Mouse (Mus musculus) forebrain, postnatal 0 days (tissue): ENCODE measurements around the gene Col8a2. TPM values are rescaled to one million over a fixed set of nuclear protein-coding genes. Genes with fewer than 3 reads are reported as not detected.

Experiments used
- ATAC-seq: fragments of 200-750 bp; cut with Nextera tagmentation; 2 replicates; pipeline ENCODE4 v1.8.0; 2017; ENCODE audit warnings: mild to moderate bottlenecking, moderate library complexity
- DNase-seq: peaks from one replicate; pipeline ENCODE4 v3.0.0-alpha.2; 2015
- H3K27ac ChIP-seq: fragments of 300-500 bp; sonication (generic); 2 replicates; pipeline ENCODE4 v1.5.1; 2014; ENCODE audit warnings: low read depth, mild to moderate bottlenecking, antibody characterized with exemption, low read length, moderate library complexity, mixed read lengths
- H3K27me3 ChIP-seq: fragments of 300-500 bp; sonication (generic); 2 replicates; pipeline ENCODE4 v1.6.1; 2014; ENCODE audit warnings: mild to moderate bottlenecking, low read length, mixed read lengths; ENCODE audit not compliant: insufficient read depth
- H3K36me3 ChIP-seq: fragments of 300-500 bp; sonication (generic); 2 replicates; pipeline ENCODE4 v1.6.1; 2014; ENCODE audit warnings: mild to moderate bottlenecking, moderate library complexity; ENCODE audit not compliant: insufficient read depth
- H3K4me1 ChIP-seq: fragments of 300-500 bp; sonication (generic); 2 replicates; pipeline ENCODE4 v1.6.1; 2014; ENCODE audit warnings: antibody characterized with exemption; ENCODE audit not compliant: insufficient read depth
- H3K4me2 ChIP-seq: fragments of 300-500 bp; sonication (generic); 2 replicates; pipeline ENCODE4 v1.6.1; 2014; ENCODE audit warnings: low read depth, mild to moderate bottlenecking, moderate library complexity
- H3K4me3 ChIP-seq: fragments of 300-500 bp; sonication (generic); 2 replicates; pipeline ENCODE4 v1.5.1; 2014; ENCODE audit warnings: low read depth, low read length, mixed read lengths
- H3K9ac ChIP-seq: fragments of 300-500 bp; sonication (generic); 2 replicates; pipeline ENCODE4 v1.6.1; 2014; ENCODE audit warnings: mild to moderate bottlenecking
- H3K9me3 ChIP-seq: fragments of 300-500 bp; sonication (generic); 2 replicates; pipeline ENCODE4 v1.6.1; 2016; ENCODE audit warnings: low read length
- CTCF ChIP-seq: sonication (generic); IDR thresholded peaks from 2 replicates; pipeline ENCODE4 v1.5.1; 2016; ENCODE audit warnings: antibody characterized with exemption, control low read depth, low read depth
- WGBS: fragments of 180-500 bp; shearing (Covaris S2); extraction: QIAGEN DNeasy Blood & Tissue Kit; methylation state at CpG from one replicate; pipeline ENCODE4 v1.1.7; 2014; 5-methylcytosine and 5-hydroxymethylcytosine counted together
- polyA plus RNA-seq: library from polyadenylated mRNA; unstranded; fragments of >200 nt; fragmentation: Nextera tagmentation; extraction: Ambion mirVana; gene quantifications from 2 replicates; pipeline ENCODE4 v1.2.1, GENCODE M21; 2015
- total RNA-seq: library from RNA; depleted of rRNA; stranded (reverse); fragments of >200 nt; gene quantifications from 2 replicates; pipeline ENCODE4 v1.2.3, GENCODE M21; 2014

The Col8a2 gene
- total and polyA plus RNA-seq, 2 experiments from 2014 or later = 3.0 to 11.6 TPM

DNA sequence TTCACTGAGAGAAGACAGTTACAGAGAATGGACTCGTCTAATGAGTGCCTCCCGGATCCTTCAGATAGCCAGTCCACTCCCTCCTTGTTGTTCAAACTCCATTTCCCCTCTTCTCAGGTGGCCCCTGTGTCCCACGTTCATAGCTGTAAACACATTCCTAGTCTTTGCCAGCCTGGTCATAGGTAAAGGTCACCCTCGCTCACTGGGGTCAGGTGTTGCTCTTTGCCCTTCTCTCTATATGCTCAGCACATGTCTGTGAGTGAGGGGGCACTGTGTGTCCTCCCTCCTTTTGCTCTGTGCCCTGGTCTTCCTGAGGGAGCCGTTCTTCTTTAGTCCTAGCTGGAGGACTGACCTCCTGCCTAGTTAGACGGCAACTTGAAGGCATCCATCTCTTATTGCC lies 33.2 kb downstream of the Col8a2 start:
- H3K27me3 ChIP-seq = no peaks in the 10 kb centered on the region
- WGBS = 88% methylated on average over 6 of the region's 6 CpGs
- TF ChIP-seq CTCF = no peak
- H3K4me1 ChIP-seq = peaks cover 8% of the 10 kb centered on the region
- ATAC-seq = no peak
- no peak for DNase-seq
- H3K4me2 ChIP-seq = 0 out of 2 replicates have a peak overlapping the region, but pooled peaks have one; percentile 89
- no peak overlapping the region for H3K9ac ChIP-seq
- peaks cover 35% of the 10 kb centered on the region for H3K36me3 ChIP-seq
- no peak overlapping the region for H3K27ac ChIP-seq
- no peaks in the 10 kb centered on the region for H3K9me3 ChIP-seq
- no peak overlapping the region for H3K4me3 ChIP-seq

DNA sequence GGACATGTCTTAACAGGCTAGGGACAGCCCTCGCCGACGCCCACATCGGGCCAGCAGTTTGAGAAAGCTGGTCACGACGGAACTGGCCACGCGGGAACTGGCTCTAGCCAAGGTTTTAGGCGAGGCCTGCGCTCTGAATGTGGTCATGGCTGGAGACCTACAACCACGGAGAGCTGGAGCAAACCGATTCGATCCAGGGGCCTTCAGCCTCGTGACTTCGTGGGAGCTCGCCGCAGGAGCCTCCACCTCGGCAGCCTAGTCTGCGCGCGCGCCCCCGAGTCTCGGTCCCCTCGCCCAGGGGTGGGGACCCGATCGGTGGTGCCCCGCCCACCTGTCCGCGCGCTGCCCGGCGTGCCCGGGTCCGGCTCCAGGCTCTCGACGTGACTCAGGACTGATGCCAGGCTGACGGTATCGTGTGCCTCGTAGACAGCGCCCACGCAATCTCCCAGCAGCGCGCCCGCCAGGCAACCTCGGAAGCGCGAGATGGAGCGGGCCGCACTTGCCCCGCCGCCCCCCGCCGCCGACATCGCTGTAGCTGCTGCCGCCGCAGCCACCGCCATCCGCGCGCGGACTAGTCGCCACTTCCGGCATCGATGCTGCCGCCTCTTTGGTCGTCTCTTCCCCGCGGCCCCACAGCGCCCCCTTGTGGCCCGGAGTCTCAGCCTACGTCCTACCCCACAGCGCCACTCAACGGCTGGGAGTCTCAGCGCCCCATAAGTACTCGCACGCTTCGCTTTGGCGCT lies 34.7 kb downstream of the Col8a2 start, which contains the start of gene Adprhl2:
Gene Adprhl2 (minus strand): TSS at position 593 of the 743 bp plus-strand sequence.
- DNase-seq (peak; percentile 99), ATAC-seq (peak; percentile 95)
- peak within 1 kb of the TSS; percentile 87 for H3K9ac ChIP-seq
- H3K27ac ChIP-seq = peak within 1 kb of the TSS; percentile 88
- H3K36me3 ChIP-seq = peaks cover 25% of the 10 kb centered on the region
- TF ChIP-seq CTCF = peak; percentile 100
- WGBS = 1% methylated on average over 79 of the region's 80 CpGs
- peak within 1 kb of the TSS; percentile 83 for H3K4me3 ChIP-seq
- no peaks in the 10 kb centered on the region for H3K9me3 ChIP-seq
- no peaks in the 10 kb centered on the region for H3K27me3 ChIP-seq
- H3K4me2 ChIP-seq = peak within 1 kb of the TSS; percentile 89
- H3K4me1 ChIP-seq = peaks cover 8% of the 10 kb centered on the region

DNA sequence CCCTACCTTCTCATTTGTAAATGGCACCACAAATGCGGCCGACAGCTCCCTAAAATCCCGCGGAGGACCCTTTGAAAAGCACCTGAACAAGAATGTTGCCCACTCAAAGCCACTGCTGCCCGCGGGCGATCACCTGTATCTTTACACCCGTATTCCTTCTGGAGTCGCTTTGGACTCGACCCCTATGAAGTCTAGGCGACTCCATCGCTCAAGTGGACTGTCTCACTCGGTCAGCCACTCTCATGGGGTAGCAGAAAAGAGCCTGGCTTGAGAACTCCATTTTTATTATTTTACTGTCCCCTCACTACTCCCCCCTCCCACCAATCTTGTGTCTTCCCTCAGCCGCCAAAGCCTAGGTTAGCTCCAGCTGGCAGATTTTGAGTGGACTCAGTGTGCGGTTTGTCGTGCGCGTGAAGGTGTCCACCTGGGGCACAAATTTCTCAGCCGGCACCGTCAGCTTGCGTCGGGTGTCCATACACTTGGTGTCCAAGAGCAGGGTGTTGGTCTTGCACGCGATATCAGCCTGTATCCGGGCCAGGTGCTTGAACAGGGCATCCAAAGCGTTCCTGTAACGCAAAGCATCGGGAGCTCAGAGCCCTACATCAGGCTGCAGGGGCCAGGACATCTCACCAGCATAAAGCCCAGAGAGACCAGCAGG lies 35.4 kb downstream of the Col8a2 start:
- peak overlapping the region; percentile 25; the same call in 1 of the 2 replicates for H3K9ac ChIP-seq
- no peaks in the 10 kb centered on the region for H3K27me3 ChIP-seq
- no peak for ATAC-seq
- H3K4me3 ChIP-seq = peak overlapping the region; percentile 83
- TF ChIP-seq CTCF = no peak
- 58% methylated on average over 28 of the region's 28 CpGs for WGBS
- peaks cover 18% of the 10 kb centered on the region for H3K36me3 ChIP-seq
- peak overlapping the region; percentile 47 for H3K4me2 ChIP-seq
- no peak overlapping the region for H3K27ac ChIP-seq
- DNase-seq = no peak
- no peaks in the 10 kb centered on the region for H3K9me3 ChIP-seq
- H3K4me1 ChIP-seq = peaks cover 8% of the 10 kb centered on the region

DNA sequence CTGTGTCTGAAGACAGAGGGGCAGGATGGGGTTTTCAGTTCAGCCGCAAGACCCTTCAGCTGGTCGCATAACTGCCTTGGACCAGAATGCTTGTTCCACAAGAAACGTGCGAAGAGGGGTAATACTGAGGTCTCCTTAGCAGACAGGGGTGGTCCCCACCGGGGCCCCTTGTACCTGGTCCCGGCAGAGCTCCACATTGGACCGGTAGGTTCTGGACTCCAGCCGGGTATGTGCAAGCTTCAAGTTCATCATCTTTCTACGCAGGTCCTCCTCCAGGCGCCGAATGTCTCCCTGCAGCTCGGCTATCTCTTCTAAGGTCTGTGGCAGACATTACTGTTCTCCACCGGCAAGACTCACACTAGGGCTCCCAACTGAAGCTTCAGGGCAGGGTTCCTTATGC lies 36.1 kb downstream of the Col8a2 start:
- H3K9ac ChIP-seq = no peak overlapping the region
- H3K4me2 ChIP-seq = no peak overlapping the region
- 96% methylated on average over 13 of the region's 13 CpGs for WGBS
- no peak overlapping the region for H3K4me3 ChIP-seq
- H3K27ac ChIP-seq = no peak overlapping the region
- DNase-seq (no peak), ATAC-seq (no peak)
- no peaks in the 10 kb centered on the region for H3K9me3 ChIP-seq
- no peak for TF ChIP-seq CTCF
- peaks cover 8% of the 10 kb centered on the region for H3K4me1 ChIP-seq
- H3K27me3 ChIP-seq = no peaks in the 10 kb centered on the region
- H3K36me3 ChIP-seq = peaks cover 11% of the 10 kb centered on the region

DNA sequence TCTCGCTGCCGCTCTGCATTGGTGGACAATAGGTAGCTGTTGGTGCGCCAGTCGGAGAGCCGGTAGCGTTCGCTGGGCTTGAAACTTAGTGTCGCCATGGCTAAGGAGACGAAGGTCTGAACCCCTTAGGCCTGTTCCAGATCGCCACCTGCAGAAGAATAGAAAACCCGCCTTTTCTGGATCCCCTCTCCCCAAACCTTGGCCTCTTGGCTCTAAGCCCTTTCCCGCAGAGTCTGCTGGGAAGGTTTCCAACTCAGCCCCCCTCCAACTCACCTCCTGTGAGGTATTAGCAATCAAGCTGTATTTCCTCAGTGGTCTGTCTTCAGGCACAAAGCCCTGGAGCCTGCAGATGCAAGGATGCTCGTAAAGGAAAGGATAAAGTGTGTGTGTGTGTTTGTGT lies 38.3 kb downstream of the Col8a2 start:
- Histone ChIP-seq H3K9ac (no peak overlapping the region; the same call in 1 of the 2 replicates), H3K27ac (peak overlapping the region; percentile 45; the same call in 1 of the 2 replicates), H3K4me2 (peak overlapping the region; percentile 21; the same call in 1 of the 2 replicates), H3K9me3 (no peaks in the 10 kb centered on the region), H3K4me1 (peaks cover 8% of the 10 kb centered on the region), H3K4me3 (no peak overlapping the region), H3K36me3 (no peaks in the 10 kb centered on the region; the same call in 1 of the 2 replicates), H3K27me3 (no peaks in the 10 kb centered on the region)
- DNase-seq (peak; percentile 24), ATAC-seq (no peak)
- TF ChIP-seq CTCF = no peak
- 16% methylated on average over 13 of the region's 13 CpGs for WGBS

DNA sequence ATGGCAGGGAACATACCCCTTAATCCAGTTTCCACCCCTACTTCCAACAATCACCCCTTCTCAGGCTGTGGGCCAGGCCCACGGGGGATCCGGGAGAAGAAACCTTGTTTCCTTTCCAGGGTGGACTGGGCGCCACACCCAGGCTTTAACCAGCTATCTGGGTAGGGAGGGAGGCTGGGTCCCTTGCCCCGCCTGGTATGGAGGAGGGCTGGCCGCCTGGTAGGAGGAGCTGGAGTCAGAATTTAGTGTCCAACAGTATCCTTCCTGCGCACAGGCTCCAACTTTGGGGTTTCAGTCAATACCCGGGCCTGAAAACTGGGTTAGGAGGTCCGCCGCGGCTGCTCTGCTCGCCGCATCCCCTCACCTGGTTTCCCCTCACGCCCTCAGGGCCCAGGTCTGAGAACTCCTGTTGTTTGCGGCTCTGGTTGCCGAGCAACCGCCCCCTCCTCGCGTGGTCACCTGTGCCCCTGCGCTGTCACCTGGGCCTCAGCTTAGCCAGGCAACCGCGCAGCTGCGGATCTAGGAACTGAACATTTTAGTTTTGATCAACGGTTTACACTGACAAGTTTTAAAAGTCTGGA lies 38.8 kb downstream of the Col8a2 start, which contains the start of gene Tekt2:
Gene Tekt2 (minus strand): TSS at position 408 of the 581 bp plus-strand sequence.
- Histone ChIP-seq H3K4me2 (peak within 1 kb of the TSS; percentile 21; the same call in 1 of the 2 replicates), H3K27ac (peak within 1 kb of the TSS; percentile 45; the same call in 1 of the 2 replicates), H3K4me1 (peaks cover 6% of the 10 kb centered on the region), H3K9me3 (no peaks in the 10 kb centered on the region), H3K4me3 (no peak within 1 kb of the TSS), H3K9ac (no peak within 1 kb of the TSS; the same call in 1 of the 2 replicates), H3K27me3 (no peaks in the 10 kb centered on the region), H3K36me3 (no peaks in the 10 kb centered on the region)
- DNase-seq (no peak), ATAC-seq (no peak)
- TF ChIP-seq CTCF = no peak
- 12% methylated on average over 23 of the region's 23 CpGs for WGBS

DNA sequence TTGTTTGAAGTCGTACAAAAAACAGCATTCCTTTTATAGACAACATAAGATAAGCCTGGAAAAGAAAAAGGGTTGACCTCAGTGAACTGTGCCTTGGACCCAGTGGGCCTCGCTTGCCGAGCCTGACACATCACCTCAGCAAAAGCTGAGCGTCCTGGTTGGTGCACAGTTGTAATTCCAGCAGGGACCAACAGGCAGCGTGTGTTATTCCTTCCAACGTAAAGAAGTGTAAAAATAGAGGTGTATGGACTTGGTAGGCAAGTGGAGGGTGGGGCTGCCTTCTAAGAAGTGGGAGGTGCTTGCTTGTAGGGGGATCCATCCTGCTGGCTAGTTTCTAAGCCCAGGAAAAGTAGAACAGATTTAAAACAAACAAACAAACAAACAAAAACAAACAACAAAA lies 39.4 kb downstream of the Col8a2 start:
- H3K27me3 ChIP-seq = no peaks in the 10 kb centered on the region
- ATAC-seq (no peak), DNase-seq (no peak)
- no peak overlapping the region for H3K4me3 ChIP-seq
- TF ChIP-seq CTCF = peak; percentile 17; the same call in 1 of the 2 replicates
- no peaks in the 10 kb centered on the region for H3K9me3 ChIP-seq
- WGBS = 27% methylated on average over 6 of the region's 6 CpGs
- H3K9ac ChIP-seq = no peak overlapping the region
- H3K27ac ChIP-seq = no peak overlapping the region
- H3K4me1 ChIP-seq = no peaks in the 10 kb centered on the region; the same call in 1 of the 2 replicates
- no peaks in the 10 kb centered on the region for H3K36me3 ChIP-seq
- no peak overlapping the region for H3K4me2 ChIP-seq
